Mouse (Mus musculus): ENCODE measurements at regions not wholly inside any gene's neighbourhood (a gene's known extent, or its start where the extent isn't known, plus 50 kb on each side); places are given as distances from the start of the nearest gene placed in this dataset.
A peak's percentile ranks its signal among the peaks of the same experiment; 100 is the strongest.

- DNase-seq (ENCODE audit: low spot score): no peak
Measured at GRCm38 (mm10) chr2:3940786-3941185, 76.7 kb upstream of the Frmd4a start.

GRCm38 (mm10) chr2:3941496-3941895, 76.0 kb upstream of the Frmd4a start:
- DNase-seq (ENCODE audit: low spot score): no peak

- DNase-seq (ENCODE audit: low spot score): no peak
Measured at GRCm38 (mm10) chr2:3947432-3947831, 70.1 kb upstream of the Frmd4a start.

- no peak for DNase-seq (ENCODE audit: low spot score)
Measured at GRCm38 (mm10) chr2:3948331-3948730, 69.2 kb upstream of the Frmd4a start.

GRCm38 (mm10) chr2:3957491-3957890, 60.0 kb upstream of the Frmd4a start:
- DNase-seq (ENCODE audit: low spot score): no peak

- no peak for DNase-seq (ENCODE audit: low spot score)
Measured at GRCm38 (mm10) chr2:3958065-3958641, 59.4 kb upstream of the Frmd4a start.

GRCm38 (mm10) chr2:3958711-3959110, 58.8 kb upstream of the Frmd4a start:
- no peak for DNase-seq (ENCODE audit: low spot score)

GRCm38 (mm10) chr2:3959181-3959580, 58.3 kb upstream of the Frmd4a start:
- DNase-seq (ENCODE audit: low spot score): no peak

GRCm38 (mm10) chr2:3960213-3960612, 57.3 kb upstream of the Frmd4a start:
- no peak for DNase-seq (ENCODE audit: low spot score)

GRCm38 (mm10) chr2:3964351-3964750, 53.2 kb upstream of the Frmd4a start:
- DNase-seq (ENCODE audit: low spot score): peak; percentile 81
